Mouse (Mus musculus) forebrain, embryonic 11.5 days (tissue): ENCODE results near the gene Cmip. TPM values are rescaled to one million over a fixed set of nuclear protein-coding genes. Genes with fewer than 3 reads are reported as not detected.
A peak's percentile ranks its signal among the peaks of the same experiment; 100 is the strongest.

Source experiments
- ATAC-seq: fragments of 200-750 bp; cut with Nextera tagmentation; replicated peaks from 2 replicates; pipeline ENCODE4 v1.8.0; 2017; ENCODE audit warnings: moderate TSS enrichment; ENCODE audit not compliant: low FRiP score
- DNase-seq: peaks from one replicate; pipeline ENCODE4 v3.0.0-alpha.2; 2017; ENCODE audit warnings: low spot score
- H3K27ac ChIP-seq: fragments of 300-500 bp; sonication (generic); 2 replicates; pipeline ENCODE4 v1.5.1; 2014; ENCODE audit warnings: low read depth, low read length
- H3K27me3 ChIP-seq: fragments of 300-500 bp; sonication (generic); 2 replicates; pipeline ENCODE4 v1.6.1; 2014; ENCODE audit warnings: mild to moderate bottlenecking, low read length, mixed read lengths; ENCODE audit not compliant: control insufficient read depth, insufficient read depth
- H3K36me3 ChIP-seq: fragments of 300-500 bp; sonication (generic); 2 replicates; pipeline ENCODE4 v1.6.1; 2014; ENCODE audit warnings: mild to moderate bottlenecking, low read length, moderate library complexity, mixed read lengths; ENCODE audit not compliant: control insufficient read depth, insufficient read depth
- H3K4me1 ChIP-seq: fragments of 300-500 bp; sonication (generic); replicated peaks from 2 replicates; pipeline ENCODE4 v1.6.1; 2014; ENCODE audit warnings: low read length, mixed read lengths; ENCODE audit not compliant: control insufficient read depth, insufficient read depth
- H3K4me2 ChIP-seq: fragments of 300-500 bp; sonication (generic); 2 replicates; pipeline ENCODE4 v1.6.1; 2014; ENCODE audit warnings: low read depth, mild to moderate bottlenecking, low read length, moderate library complexity, mixed read lengths; ENCODE audit not compliant: severe bottlenecking
- H3K4me3 ChIP-seq: fragments of 300-500 bp; sonication (generic); 2 replicates; pipeline ENCODE4 v1.5.1; 2014; ENCODE audit warnings: low read depth, low read length
- H3K9ac ChIP-seq: fragments of 300-500 bp; sonication (generic); 2 replicates; pipeline ENCODE4 v1.6.1; 2014; ENCODE audit warnings: low read length
- H3K9me3 ChIP-seq: fragments of 300-500 bp; sonication (generic); 2 replicates; pipeline ENCODE4 v1.6.1; 2016; ENCODE audit warnings: low read length, mixed read lengths; ENCODE audit not compliant: control insufficient read depth
- WGBS: fragments of 180-500 bp; shearing (Covaris S2); extraction: QIAGEN DNeasy Blood & Tissue Kit; methylation state at CpG from one replicate; pipeline ENCODE4 v1.1.7; 2014; 5-methylcytosine and 5-hydroxymethylcytosine counted together
- polyA plus RNA-seq: library from polyadenylated mRNA; unstranded; fragments of >200 nt; fragmentation: Nextera tagmentation; extraction: Ambion mirVana; gene quantifications from 2 replicates; pipeline ENCODE4 v1.2.1, GENCODE M21; 2014

The Cmip gene
- polyA plus RNA-seq, 1 experiment from 2014 or later = 30.5 TPM

DNA sequence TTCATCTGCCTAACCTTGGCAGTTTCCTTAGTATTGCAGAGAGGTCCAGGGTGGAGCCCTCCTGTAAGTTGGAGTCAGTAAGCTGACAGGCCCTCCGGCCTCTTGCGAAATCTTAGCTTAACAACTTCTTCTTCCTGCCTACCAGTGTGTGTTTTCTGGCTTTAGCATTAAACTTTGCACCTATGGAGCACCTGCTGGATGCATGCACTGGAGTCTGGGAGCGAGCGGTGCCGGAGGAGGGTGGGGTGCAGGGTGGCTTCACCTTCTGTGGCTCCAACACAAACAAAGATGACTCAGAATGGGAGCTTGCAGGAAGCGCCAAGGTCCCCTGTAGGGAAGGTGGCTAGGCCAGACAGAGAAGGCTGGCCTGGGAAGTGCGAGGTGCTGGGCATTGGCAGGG, 23.6 kb downstream of the Cmip start:
- Histone ChIP-seq H3K4me1 (peaks cover 17% of the 10 kb centered on the region), H3K4me3 (no peak overlapping the region), H3K27ac (no peak overlapping the region), H3K36me3 (no peaks in the 10 kb centered on the region), H3K4me2 (no peak overlapping the region), H3K27me3 (no peaks in the 10 kb centered on the region), H3K9me3 (no peaks in the 10 kb centered on the region), H3K9ac (no peak overlapping the region)
- ATAC-seq (no peak), DNase-seq (no peak)
- WGBS = 92% methylated on average over 7 of the region's 7 CpGs

DNA sequence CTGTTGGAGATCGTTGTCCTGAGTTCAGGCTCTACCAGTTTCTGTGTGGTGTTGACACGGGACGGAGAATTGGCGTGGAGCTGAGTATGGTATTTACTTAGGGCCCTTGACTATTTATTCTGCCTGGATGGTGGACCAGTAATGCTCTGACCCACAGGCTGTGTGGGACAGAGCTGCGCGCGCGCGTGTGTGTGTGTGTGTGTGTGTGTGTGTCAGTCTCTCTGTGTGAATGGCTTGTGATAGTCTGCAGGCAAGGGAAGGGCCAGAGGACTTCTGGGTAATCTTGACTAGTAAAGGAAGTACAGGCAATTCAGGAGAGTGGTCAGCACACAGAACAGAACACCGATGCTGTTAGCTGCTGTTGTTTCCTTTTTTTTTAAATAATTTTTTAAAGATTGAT, 24.8 kb downstream of the Cmip start:
- peaks cover 17% of the 10 kb centered on the region for H3K4me1 ChIP-seq

DNA sequence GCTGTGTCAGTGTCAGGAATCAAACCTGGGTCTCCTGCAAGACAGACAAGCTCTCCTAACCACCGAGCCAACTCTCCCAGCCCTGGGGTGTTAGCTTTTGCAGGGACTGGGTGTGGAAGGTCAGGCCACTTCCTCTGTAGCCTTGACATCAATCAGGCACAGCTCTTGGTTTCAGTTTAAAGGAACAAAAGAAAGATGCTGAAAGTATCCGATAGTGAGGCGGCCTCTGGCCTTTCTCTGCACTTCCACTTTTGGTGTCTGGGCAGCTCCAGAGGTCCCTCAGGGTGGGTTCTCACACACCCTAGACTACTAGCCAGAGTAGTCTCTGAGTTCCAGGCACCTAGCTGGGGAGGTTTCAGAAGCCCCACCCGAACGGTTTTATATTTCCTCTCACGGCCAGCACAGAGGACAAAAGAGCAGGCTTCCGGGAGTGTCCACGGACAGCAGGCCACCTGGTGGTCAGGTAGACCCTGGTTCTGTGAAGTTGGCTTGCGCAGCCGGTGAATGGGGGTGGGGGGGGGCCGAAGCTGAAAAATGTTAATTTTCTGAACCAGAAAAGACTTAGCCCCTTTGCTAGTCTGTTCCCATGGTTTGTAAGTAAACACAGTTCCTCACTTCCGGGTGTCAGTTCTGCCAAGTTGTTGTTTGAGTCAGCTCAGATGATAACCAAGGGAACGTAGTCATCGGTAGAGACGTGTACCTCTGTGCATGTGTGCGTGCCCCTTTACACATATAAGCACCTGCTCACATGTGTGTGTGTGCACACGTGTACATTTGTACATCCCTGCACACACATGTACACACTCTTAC, 25.5 kb downstream of the Cmip start:
- no peak overlapping the region for H3K4me2 ChIP-seq
- no peak overlapping the region for H3K27ac ChIP-seq
- ATAC-seq (no peak), DNase-seq (no peak)
- WGBS = 68% methylated on average over 17 of the region's 17 CpGs
- peaks cover 17% of the 10 kb centered on the region for H3K4me1 ChIP-seq
- H3K36me3 ChIP-seq = peaks cover 2% of the 10 kb centered on the region; the same call in 1 of the 2 replicates
- H3K4me3 ChIP-seq = no peak overlapping the region
- H3K9ac ChIP-seq = no peak overlapping the region
- H3K9me3 ChIP-seq = no peaks in the 10 kb centered on the region
- H3K27me3 ChIP-seq = no peaks in the 10 kb centered on the region

More for the DNA sequence above, 24.8 kb downstream of the Cmip start:
- Histone ChIP-seq H3K9ac (no peak overlapping the region), H3K27me3 (no peaks in the 10 kb centered on the region), H3K4me3 (no peak overlapping the region), H3K9me3 (no peaks in the 10 kb centered on the region), H3K27ac (no peak overlapping the region), H3K4me2 (no peak overlapping the region), H3K36me3 (peaks cover 2% of the 10 kb centered on the region; the same call in 1 of the 2 replicates)
- no peak for ATAC-seq
- no peak for DNase-seq
- 93% methylated on average over 10 of the region's 10 CpGs for WGBS

DNA sequence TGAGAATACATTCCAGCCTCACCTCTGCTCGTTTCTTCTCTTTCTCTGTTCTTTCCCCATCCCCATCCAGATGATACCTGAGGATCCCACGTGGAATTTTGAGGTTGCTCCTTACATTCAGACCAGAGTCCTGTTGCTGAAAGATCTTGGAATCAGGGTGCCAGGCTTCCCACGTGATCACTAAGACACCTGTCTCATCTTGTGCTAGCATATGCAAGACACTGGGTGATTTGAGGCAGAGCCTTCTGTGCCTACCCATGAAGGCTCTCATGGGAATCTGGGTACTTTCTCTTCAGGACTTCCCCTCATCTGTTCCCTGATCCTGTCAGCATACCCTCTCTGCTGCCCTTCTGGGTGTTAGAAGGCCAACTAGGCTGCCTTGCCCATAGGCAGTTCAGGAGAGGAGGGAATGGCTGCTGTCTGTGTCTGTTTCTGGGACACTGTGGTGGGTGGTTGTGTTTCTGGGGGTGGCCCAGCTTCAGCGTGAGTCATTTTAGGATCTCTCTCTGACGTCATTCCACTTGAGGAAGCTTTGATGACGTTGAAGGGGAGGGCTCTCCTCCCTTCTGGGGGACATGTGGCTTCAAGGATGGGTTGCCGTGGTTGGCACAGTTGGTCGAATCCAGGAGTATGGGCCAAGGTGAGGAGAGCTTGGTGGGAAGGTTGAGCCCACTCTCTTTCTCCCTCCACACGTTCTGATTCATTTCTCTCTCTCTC, 28.1 kb downstream of the Cmip start:
- WGBS = 91% methylated on average over 9 of the region's 9 CpGs

DNA sequence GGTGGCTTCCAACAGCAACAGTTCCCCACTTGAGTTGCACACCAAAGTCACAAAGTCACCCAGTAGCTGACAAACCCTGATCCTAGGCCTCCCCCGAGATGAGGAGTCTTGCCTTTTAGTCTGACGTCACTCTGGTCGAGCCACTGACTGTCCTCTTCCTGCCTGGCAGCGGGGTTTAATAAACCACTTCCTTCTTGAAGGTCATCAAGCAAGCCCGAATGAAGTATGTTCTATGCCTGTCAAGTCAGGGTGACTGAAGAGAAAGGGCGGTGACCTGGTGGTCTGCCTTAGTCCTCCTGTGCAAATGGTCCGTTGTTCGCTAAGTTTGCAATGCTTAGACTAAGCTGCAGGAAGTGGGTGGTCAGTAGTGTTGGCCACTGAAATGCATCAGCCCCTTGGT, 31.1 kb downstream of the Cmip start:
- H3K4me1 ChIP-seq = peaks cover 16% of the 10 kb centered on the region
- 89% methylated on average over 8 of the region's 8 CpGs for WGBS

More for the DNA sequence above, 28.1 kb downstream of the Cmip start:
- no peak overlapping the region for H3K4me2 ChIP-seq
- no peak overlapping the region for H3K9ac ChIP-seq
- DNase-seq = no peak
- no peak overlapping the region for H3K27ac ChIP-seq
- H3K4me1 ChIP-seq = peaks cover 8% of the 10 kb centered on the region; the same call in 1 of the 2 replicates
- peaks cover 2% of the 10 kb centered on the region; the same call in 1 of the 2 replicates for H3K36me3 ChIP-seq
- H3K9me3 ChIP-seq = no peaks in the 10 kb centered on the region
- H3K4me3 ChIP-seq = no peak overlapping the region
- no peak for ATAC-seq
- no peaks in the 10 kb centered on the region for H3K27me3 ChIP-seq

DNA sequence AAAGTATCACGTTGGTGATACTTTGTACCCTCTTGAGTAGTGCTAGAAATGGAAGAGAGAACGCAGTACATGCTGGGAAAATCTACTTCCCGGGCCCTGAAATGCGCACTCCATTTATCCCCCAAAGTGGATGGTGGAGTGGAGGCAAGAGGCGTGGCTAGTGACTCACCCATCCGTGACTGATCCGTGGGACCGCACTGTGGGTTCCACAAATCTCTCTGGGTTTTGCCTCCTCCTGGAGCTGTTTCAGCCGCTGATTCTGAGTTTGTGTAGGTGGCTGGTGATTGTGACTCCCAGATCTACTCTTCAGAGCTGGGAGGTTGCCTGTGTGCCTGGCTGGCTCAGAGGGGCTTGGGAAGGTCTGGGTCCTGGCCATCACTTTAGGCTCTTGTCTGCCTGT, 32.2 kb downstream of the Cmip start:
- WGBS = 78% methylated on average over 9 of the region's 9 CpGs

More for the DNA sequence above, 31.1 kb downstream of the Cmip start:
- Histone ChIP-seq H3K27ac (no peak overlapping the region), H3K36me3 (peaks cover 2% of the 10 kb centered on the region; the same call in 1 of the 2 replicates), H3K4me3 (no peak overlapping the region), H3K9ac (no peak overlapping the region), H3K4me2 (no peak overlapping the region), H3K27me3 (no peaks in the 10 kb centered on the region), H3K9me3 (no peaks in the 10 kb centered on the region)
- ATAC-seq (no peak), DNase-seq (no peak)

DNA sequence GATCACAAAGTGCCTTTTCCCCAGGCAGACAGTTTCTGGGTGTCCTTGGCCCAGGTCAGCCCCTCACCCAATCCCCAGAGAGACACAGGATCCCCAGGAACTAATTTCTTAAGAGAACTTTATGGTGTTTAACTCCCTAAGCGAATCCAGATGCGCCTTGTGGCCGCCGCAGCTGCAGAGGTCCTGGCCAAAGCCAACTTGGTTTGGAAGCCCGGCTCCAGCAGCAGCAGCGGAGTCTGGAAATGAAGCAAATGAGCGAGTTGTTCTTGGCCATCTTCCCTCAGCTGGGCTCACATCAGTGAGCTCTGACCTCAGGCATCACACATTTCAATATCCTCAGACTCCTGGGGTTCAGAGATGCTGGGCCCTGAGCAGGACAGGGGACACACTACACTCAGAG, 33.6 kb downstream of the Cmip start:
- Histone ChIP-seq H3K4me3 (no peak overlapping the region), H3K36me3 (peaks cover 2% of the 10 kb centered on the region; the same call in 1 of the 2 replicates), H3K27ac (no peak overlapping the region), H3K27me3 (no peaks in the 10 kb centered on the region), H3K4me1 (peaks cover 17% of the 10 kb centered on the region), H3K9ac (no peak overlapping the region), H3K4me2 (no peak overlapping the region), H3K9me3 (no peaks in the 10 kb centered on the region)
- DNase-seq = no peak
- no peak for ATAC-seq
- 73% methylated on average over 7 of the region's 7 CpGs for WGBS

More for the DNA sequence above, 32.2 kb downstream of the Cmip start:
- Histone ChIP-seq H3K4me2 (no peak overlapping the region), H3K4me1 (peaks cover 17% of the 10 kb centered on the region), H3K27ac (no peak overlapping the region), H3K9me3 (no peaks in the 10 kb centered on the region), H3K4me3 (no peak overlapping the region), H3K36me3 (peaks cover 2% of the 10 kb centered on the region; the same call in 1 of the 2 replicates), H3K9ac (no peak overlapping the region), H3K27me3 (no peaks in the 10 kb centered on the region)
- DNase-seq (no peak), ATAC-seq (no peak)

DNA sequence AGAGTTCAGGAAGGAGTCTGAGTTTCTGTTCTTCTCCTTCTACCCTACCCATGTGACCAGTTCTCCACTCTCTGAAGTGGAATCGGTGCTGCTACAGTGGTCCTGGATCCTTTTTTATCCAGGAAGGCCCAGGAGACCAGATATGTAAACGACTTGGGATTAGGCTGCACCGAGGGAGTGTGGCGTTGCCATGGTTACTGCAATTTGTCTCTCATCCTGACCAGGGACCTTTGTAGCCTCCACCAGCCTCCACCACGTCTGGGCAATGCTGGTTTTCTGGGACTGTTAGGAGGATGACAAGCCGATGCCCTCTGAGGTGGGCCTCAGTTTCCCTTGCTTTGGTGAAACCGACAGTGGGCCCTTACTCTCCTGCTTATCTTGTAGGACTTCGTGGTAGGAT, 35.4 kb downstream of the Cmip start:
- Histone ChIP-seq H3K9ac (no peak overlapping the region), H3K27ac (no peak overlapping the region), H3K4me1 (peaks cover 17% of the 10 kb centered on the region), H3K36me3 (no peaks in the 10 kb centered on the region), H3K27me3 (no peaks in the 10 kb centered on the region), H3K4me2 (no peak overlapping the region), H3K4me3 (no peak overlapping the region), H3K9me3 (no peaks in the 10 kb centered on the region)
- WGBS = 33% methylated on average over 8 of the region's 8 CpGs
- peak; percentile 42; the same call in 1 of the 2 replicates for ATAC-seq
- no peak for DNase-seq
